Mouse (Mus musculus): ENCODE results near the gene Zbtb44.

DNA sequence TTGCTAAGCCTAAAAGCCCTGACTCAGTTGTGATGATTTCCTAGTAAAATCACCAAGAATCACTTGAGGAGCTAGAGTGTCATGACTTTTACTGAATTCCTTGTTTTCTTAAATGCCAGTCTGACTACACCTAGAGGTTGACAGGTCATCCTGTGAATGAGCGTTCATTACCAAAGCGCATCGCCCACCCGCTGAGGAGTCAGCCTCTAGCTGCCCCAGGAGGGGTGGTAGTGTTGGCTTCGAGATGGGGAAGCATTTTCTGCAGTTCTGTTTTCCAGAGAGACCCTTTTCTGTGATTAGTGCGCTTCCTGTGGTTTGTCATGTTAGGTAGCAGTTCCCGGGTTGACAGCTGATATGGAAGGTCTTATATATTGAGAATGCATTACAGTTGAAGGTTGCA, 43.4 kb downstream of the Zbtb44 start:
- no peak for TF ChIP-seq CTCF (IDR thresholded peaks at IDR 0.05; ENCODE audit: low read depth)
- TF ChIP-seq EP300 (IDR thresholded peaks at IDR 0.05; ENCODE audit: low read depth), result no peak
